Mouse (Mus musculus): ENCODE measurements around the gene Acss3. TPM values are rescaled to one million over a fixed set of nuclear protein-coding genes. Genes with fewer than 3 reads are reported as not detected.
A peak's percentile ranks its signal among the peaks of the same experiment; 100 is the strongest.

Acss3 gene
- polyA plus RNA-seq, 1 experiment from 2014 or later: 1.4 TPM

- no peak for ATAC-seq (ENCODE audit: low FRiP score, low read depth)
- no peaks in the 10 kb centered on the region for H3K36me3 ChIP-seq
- no peak overlapping the region for H3K4me3 ChIP-seq
- H3K4me2 ChIP-seq: no peak overlapping the region
- no peak overlapping the region for H3K9ac ChIP-seq
- H3K27me3 ChIP-seq: no peaks in the 10 kb centered on the region
- no peak overlapping the region for H3K27ac ChIP-seq (replicated peaks)
- H3K9me3 ChIP-seq: no peaks in the 10 kb centered on the region
- no peaks in the 10 kb centered on the region for H3K4me1 ChIP-seq (replicated peaks)
- 21% methylated on average over 4 of the region's 4 CpGs for WGBS
Observed at GRCm38 (mm10) chr10:106989478-106989877, 134.0 kb downstream of the Acss3 start.

GRCm38 (mm10) chr10:106975193-106976141 lies 148.0 kb downstream of the Acss3 start:
- peak overlapping the region; percentile 20; the same call in 1 of the 2 replicates for H3K27ac ChIP-seq (replicated peaks)
- H3K9me3 ChIP-seq: no peaks in the 10 kb centered on the region
- no peaks in the 10 kb centered on the region for H3K27me3 ChIP-seq
- H3K4me1 ChIP-seq (replicated peaks): peaks cover 11% of the 10 kb centered on the region
- no peak overlapping the region for H3K9ac ChIP-seq
- H3K36me3 ChIP-seq: no peaks in the 10 kb centered on the region
- H3K4me2 ChIP-seq: peak overlapping the region; percentile 13; the same call in 1 of the 2 replicates
- no peak overlapping the region for H3K4me3 ChIP-seq
- no peak; the same call in 1 of the 2 replicates for ATAC-seq (ENCODE audit: low FRiP score, low read depth)
- 33% methylated on average over 13 of the region's 13 CpGs for WGBS

DNA sequence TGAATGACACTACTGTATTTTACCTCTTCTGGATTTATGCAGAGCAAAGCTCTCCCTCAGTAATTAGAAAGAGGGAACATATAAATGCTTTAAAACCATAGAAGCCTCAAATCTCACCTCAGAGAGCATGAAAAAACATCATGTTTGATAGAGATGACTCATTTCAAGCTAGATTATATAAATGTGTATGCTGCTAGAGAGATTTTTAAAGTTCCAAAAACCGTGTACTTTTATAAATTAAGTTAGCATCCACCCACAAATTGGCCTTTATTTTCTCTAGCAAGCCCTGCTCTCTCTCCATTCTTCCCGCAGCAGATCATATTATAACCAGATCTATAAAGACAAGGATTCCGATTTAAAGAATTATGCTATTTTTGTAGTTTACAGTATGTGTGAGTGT lies 164.4 kb downstream of the Acss3 start:
- Histone ChIP-seq H3K4me2 (no peak overlapping the region), H3K4me1 (replicated peaks) (no peaks in the 10 kb centered on the region), H3K27me3 (no peaks in the 10 kb centered on the region), H3K9ac (no peak overlapping the region), H3K9me3 (no peaks in the 10 kb centered on the region), H3K36me3 (no peaks in the 10 kb centered on the region), H3K4me3 (no peak overlapping the region), H3K27ac (replicated peaks) (no peak overlapping the region)
- WGBS: 83% methylated on average over 3 of the region's 3 CpGs
- ATAC-seq (ENCODE audit: low FRiP score, low read depth): no peak

DNA sequence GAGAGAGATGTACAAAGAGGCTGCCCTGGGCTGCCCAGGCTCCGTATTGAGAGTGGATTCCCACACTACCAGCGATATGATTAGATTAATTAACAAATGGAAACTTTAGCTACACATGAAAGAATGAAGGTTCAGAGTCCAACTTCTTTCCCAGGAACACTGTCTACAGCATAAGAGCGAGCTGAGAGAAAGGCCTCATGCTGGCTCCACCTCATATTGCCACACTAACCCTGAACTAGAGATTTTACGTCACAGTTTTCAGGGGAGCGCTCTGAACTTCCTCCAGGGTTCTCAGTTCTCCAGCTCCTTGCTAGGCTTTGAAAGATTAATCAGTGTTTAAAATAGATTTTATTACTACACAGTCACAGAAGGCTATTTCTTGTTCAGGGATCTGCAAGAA lies 182.1 kb downstream of the Acss3 start:
- WGBS: 78% methylated on average over 5 of the region's 5 CpGs
- no peak overlapping the region for H3K9ac ChIP-seq
- H3K27ac ChIP-seq (replicated peaks): no peak overlapping the region
- no peak overlapping the region for H3K4me2 ChIP-seq
- no peak overlapping the region for H3K4me3 ChIP-seq
- H3K9me3 ChIP-seq: no peaks in the 10 kb centered on the region
- H3K36me3 ChIP-seq: no peaks in the 10 kb centered on the region
- H3K27me3 ChIP-seq: no peaks in the 10 kb centered on the region
- no peak for ATAC-seq (ENCODE audit: low FRiP score, low read depth)
- no peaks in the 10 kb centered on the region for H3K4me1 ChIP-seq (replicated peaks)

GRCm38 (mm10) chr10:106939441-106939840 lies 184.0 kb downstream of the Acss3 start:
- no peak for ATAC-seq (ENCODE audit: low FRiP score, low read depth)
- no peak overlapping the region for H3K4me3 ChIP-seq
- no peaks in the 10 kb centered on the region for H3K36me3 ChIP-seq
- no peaks in the 10 kb centered on the region for H3K4me1 ChIP-seq (replicated peaks)
- no peak overlapping the region for H3K9ac ChIP-seq
- no peaks in the 10 kb centered on the region for H3K9me3 ChIP-seq
- H3K4me2 ChIP-seq: no peak overlapping the region
- no peaks in the 10 kb centered on the region for H3K27me3 ChIP-seq
- 80% methylated on average over 1 of the region's 1 CpGs for WGBS
- H3K27ac ChIP-seq (replicated peaks): no peak overlapping the region

DNA sequence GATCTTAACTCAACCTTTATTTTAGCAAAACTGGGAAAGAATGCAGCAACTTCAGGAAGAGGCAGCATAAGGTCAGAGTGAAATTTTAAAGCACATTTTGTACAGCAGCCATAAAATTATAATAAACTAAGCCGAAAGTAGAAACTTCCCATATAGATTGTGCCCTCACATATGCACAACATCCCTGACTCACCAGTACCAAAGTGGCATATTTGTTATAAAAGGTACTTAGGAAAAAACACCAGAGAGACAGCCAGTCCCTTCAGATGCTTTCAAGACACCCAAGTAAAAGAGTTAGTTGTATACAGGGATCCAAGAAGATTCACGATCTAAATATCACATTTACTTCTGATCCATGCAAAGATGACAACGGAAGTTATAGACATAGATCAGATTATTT lies 184.6 kb downstream of the Acss3 start:
- no peak overlapping the region for H3K9ac ChIP-seq
- H3K36me3 ChIP-seq: no peaks in the 10 kb centered on the region
- H3K4me2 ChIP-seq: no peak overlapping the region
- H3K9me3 ChIP-seq: no peaks in the 10 kb centered on the region
- no peak overlapping the region for H3K27ac ChIP-seq (replicated peaks)
- no peaks in the 10 kb centered on the region for H3K4me1 ChIP-seq (replicated peaks)
- no peaks in the 10 kb centered on the region for H3K27me3 ChIP-seq
- ATAC-seq (ENCODE audit: low FRiP score, low read depth): no peak
- 98% methylated on average over 3 of the region's 3 CpGs for WGBS
- H3K4me3 ChIP-seq: no peak overlapping the region

GRCm38 (mm10) chr10:106936996-106937395 lies 186.5 kb downstream of the Acss3 start:
- no peak overlapping the region for H3K27ac ChIP-seq (replicated peaks)
- WGBS: 92% methylated on average over 7 of the region's 7 CpGs
- H3K4me1 ChIP-seq (replicated peaks): peaks cover 3% of the 10 kb centered on the region; the same call in 1 of the 2 replicates
- no peak overlapping the region for H3K4me3 ChIP-seq
- no peak for ATAC-seq (ENCODE audit: low FRiP score, low read depth)
- H3K4me2 ChIP-seq: no peak overlapping the region
- H3K27me3 ChIP-seq: no peaks in the 10 kb centered on the region
- H3K36me3 ChIP-seq: no peaks in the 10 kb centered on the region
- H3K9ac ChIP-seq: no peak overlapping the region
- no peaks in the 10 kb centered on the region for H3K9me3 ChIP-seq

DNA sequence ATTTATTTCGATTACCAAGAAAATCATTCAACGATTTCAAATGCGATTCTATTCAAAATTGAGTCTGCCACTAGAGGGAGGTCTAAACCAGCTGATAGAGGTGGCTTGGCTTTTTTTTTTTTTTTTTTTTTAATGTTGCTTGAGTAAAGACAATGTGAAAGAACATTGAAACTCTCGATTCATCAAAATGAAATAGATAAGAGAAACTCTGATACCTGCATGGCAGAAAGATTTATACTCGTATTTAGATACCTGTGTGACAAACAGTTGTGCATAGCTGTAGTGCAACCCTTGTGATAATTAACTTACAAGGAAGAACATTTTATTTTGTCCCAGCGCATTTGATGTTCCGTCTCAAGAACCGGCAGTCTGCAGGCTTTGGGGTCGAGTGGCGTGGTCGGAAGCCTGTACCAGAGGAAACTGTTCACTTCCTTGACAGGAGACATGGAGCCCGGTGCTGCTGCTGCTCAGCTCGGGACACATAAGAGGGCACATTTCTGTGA lies 190.8 kb downstream of the Acss3 start:
- Histone ChIP-seq H3K4me2 (peak overlapping the region; percentile 52), H3K36me3 (no peaks in the 10 kb centered on the region), H3K4me1 (replicated peaks) (peaks cover 3% of the 10 kb centered on the region; the same call in 1 of the 2 replicates), H3K4me3 (peak overlapping the region; percentile 24), H3K9me3 (no peaks in the 10 kb centered on the region), H3K9ac (no peak overlapping the region), H3K27ac (replicated peaks) (peak overlapping the region; percentile 38; the same call in 1 of the 2 replicates), H3K27me3 (no peaks in the 10 kb centered on the region)
- WGBS: 30% methylated on average over 13 of the region's 13 CpGs
- peak; percentile 27; the same call in 1 of the 2 replicates for ATAC-seq (ENCODE audit: low FRiP score, low read depth)

DNA sequence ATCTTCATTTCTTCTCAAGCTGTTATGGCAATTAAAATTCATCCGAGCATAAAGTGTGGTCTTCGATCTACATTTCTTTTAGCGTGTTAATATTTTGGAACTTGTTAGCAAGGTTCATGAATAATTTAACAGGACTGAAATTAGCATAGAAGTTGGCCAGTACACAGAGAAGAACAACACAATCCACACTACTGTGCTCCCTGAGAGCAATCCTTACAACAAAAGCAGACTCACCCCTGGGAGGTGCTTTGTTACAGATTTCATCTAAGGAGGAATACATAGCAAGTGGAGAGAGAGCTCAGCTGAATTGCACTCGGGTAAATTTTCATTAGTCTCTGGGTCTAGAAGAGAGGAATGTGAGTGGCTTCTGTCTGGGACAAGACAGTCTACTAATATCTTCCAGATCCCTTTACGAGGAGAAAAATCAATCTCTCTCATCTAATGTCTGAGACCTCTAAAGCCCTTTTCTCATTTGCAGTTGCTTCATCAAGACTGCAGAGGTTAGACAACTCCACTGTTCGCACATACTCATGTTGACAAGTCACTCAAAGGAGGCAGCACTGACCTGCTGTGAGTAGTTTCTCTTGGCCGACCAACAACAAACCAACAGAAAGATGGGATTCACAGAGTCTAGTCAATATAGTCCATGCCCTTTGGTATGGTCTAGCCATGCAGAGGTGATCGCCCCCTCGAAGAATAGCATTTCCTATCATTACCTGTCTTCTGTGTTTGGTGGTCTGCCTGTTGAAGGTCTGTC lies 194.7 kb downstream of the Acss3 start:
- Histone ChIP-seq H3K27me3 (no peaks in the 10 kb centered on the region), H3K4me3 (no peak overlapping the region), H3K4me1 (replicated peaks) (peaks cover 3% of the 10 kb centered on the region; the same call in 1 of the 2 replicates), H3K9me3 (no peaks in the 10 kb centered on the region), H3K36me3 (peaks cover 6% of the 10 kb centered on the region), H3K4me2 (no peak overlapping the region), H3K27ac (replicated peaks) (no peak overlapping the region), H3K9ac (no peak overlapping the region)
- ATAC-seq (ENCODE audit: low FRiP score, low read depth): no peak; the same call in 1 of the 2 replicates
- 33% methylated on average over 9 of the region's 9 CpGs for WGBS

GRCm38 (mm10) chr10:106924798-106925197 lies 198.7 kb downstream of the Acss3 start:
- H3K9ac ChIP-seq: no peak overlapping the region
- H3K27me3 ChIP-seq: no peaks in the 10 kb centered on the region
- no peak overlapping the region for H3K27ac ChIP-seq (replicated peaks)
- H3K4me2 ChIP-seq: no peak overlapping the region
- H3K9me3 ChIP-seq: no peaks in the 10 kb centered on the region
- H3K36me3 ChIP-seq: peaks cover 6% of the 10 kb centered on the region
- no peaks in the 10 kb centered on the region for H3K4me1 ChIP-seq (replicated peaks)
- WGBS: 89% methylated on average over 3 of the region's 3 CpGs
- ATAC-seq (ENCODE audit: low FRiP score, low read depth): 0 out of 2 replicates have a peak, but pooled peaks have one; percentile 23
- H3K4me3 ChIP-seq: no peak overlapping the region

- Histone ChIP-seq H3K4me1 (replicated peaks) (no peaks in the 10 kb centered on the region), H3K9me3 (no peaks in the 10 kb centered on the region), H3K27me3 (no peaks in the 10 kb centered on the region), H3K4me2 (no peak overlapping the region), H3K9ac (no peak overlapping the region), H3K27ac (replicated peaks) (no peak overlapping the region), H3K36me3 (peaks cover 6% of the 10 kb centered on the region), H3K4me3 (no peak overlapping the region)
- WGBS: 85% methylated on average over 5 of the region's 5 CpGs
- ATAC-seq (ENCODE audit: low FRiP score, low read depth): no peak
Observed at GRCm38 (mm10) chr10:106924334-106924733, 199.1 kb downstream of the Acss3 start.

GRCm38 (mm10) chr10:106914822-106915221 lies 208.6 kb downstream of the Acss3 start:
- Histone ChIP-seq H3K4me1 (replicated peaks) (no peaks in the 10 kb centered on the region), H3K27me3 (no peaks in the 10 kb centered on the region), H3K27ac (replicated peaks) (no peak overlapping the region), H3K9ac (no peak overlapping the region), H3K36me3 (peaks cover 5% of the 10 kb centered on the region), H3K4me2 (no peak overlapping the region), H3K9me3 (no peaks in the 10 kb centered on the region), H3K4me3 (no peak overlapping the region)
- ATAC-seq (ENCODE audit: low FRiP score, low read depth): no peak
